Mouse (Mus musculus) kidney, adult 2 months (tissue): ENCODE measurements around the gene Catip. TPM values are rescaled to one million over a fixed set of nuclear protein-coding genes. Genes with fewer than 3 reads are reported as not detected.
"Not testable (repeated sequence)": the region's sequence is repeated elsewhere in the genome, so short reads cannot be mapped to it uniquely, and the experiment has no call there.

ENCODE experiments used
- DNase-seq: peaks from one replicate; pipeline ENCODE4 v3.0.0; 2021
- H3K27ac ChIP-seq: fragments of 200-500 bp; 2 replicates; pipeline ENCODE4 v1.5.1; 2012; ENCODE audit warnings: low read depth, low read length, control low read depth, inconsistent platforms; ENCODE audit not compliant: insufficient read depth
- H3K27me3 ChIP-seq: fragments of 200-500 bp; replicated peaks from 2 replicates; pipeline ENCODE4 v1.6.1; 2012; ENCODE audit warnings: mild to moderate bottlenecking, moderate library complexity, low read length, inconsistent platforms; ENCODE audit not compliant: control insufficient read depth, insufficient read depth
- H3K36me3 ChIP-seq: fragments of 200-500 bp; 2 replicates; pipeline ENCODE4 v1.6.1; 2012; ENCODE audit warnings: mild to moderate bottlenecking, moderate library complexity, low read length, inconsistent platforms; ENCODE audit not compliant: control insufficient read depth, insufficient read depth
- H3K4me1 ChIP-seq: fragments of 200-500 bp; 2 replicates; pipeline ENCODE4 v1.6.1; 2011; ENCODE audit warnings: low read length; ENCODE audit not compliant: control insufficient read depth, insufficient read depth
- H3K4me3 ChIP-seq: fragments of 200-500 bp; 2 replicates; pipeline ENCODE4 v1.5.1; 2011; ENCODE audit warnings: mild to moderate bottlenecking, low read depth, low read length, control low read depth; ENCODE audit not compliant: insufficient read depth
- CTCF ChIP-seq: fragments of 200-500 bp; conservative IDR thresholded peaks from 2 replicates; pipeline ENCODE4 v1.5.1; 2011; ENCODE audit warnings: low read depth, mild to moderate bottlenecking, control low read depth, low read length, moderate library complexity, mixed read lengths; ENCODE audit not compliant: insufficient read depth, insufficient read length
- POLR2A ChIP-seq: fragments of 200-500 bp; IDR thresholded peaks from one replicate; pipeline ENCODE4 v1.6.1; 2011; ENCODE audit warnings: low read depth, low read length, control low read depth
- WGBS: fragments of 180-500 bp; shearing (Covaris S2); methylation state at CpG from one replicate; pipeline ENCODE4 v1.1.7; 2018; 5-methylcytosine and 5-hydroxymethylcytosine counted together
- polyA plus RNA-seq: library from polyadenylated mRNA; depleted of rRNA; stranded (reverse); fragments of >200 nt; gene quantifications from 2 replicates; pipeline ENCODE4 v1.2.3, GENCODE M21; 2012; rRNA removed

Gene Catip
- polyA plus RNA-seq, result 0.33 and 0.43 TPM in 2 replicates

DNA sequence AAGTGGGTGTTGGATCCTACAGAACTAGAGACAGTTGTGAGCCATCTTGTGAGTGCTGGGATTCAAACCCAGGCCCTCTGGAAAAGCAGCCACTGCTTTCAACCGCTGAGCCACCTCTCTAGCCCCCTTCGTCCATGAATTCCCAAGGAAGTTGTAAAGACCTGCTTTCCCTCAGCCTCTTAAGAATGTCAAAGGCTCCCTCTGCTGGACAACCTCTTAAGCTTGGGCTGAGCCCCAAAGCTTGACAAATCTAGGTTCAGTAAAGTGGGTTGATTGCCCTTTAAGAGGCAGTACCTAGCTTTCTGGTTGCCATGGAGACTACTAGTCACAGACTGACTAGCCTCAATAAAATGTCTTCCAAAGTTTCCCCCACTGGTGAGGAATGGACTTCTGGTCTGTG lies at the start of gene Catip:
Gene Catip, plus strand, starts transcription at position 297 of the 400 bp plus-strand sequence.
- no peaks in the 10 kb centered on the region for H3K4me1 ChIP-seq
- no peak within 1 kb of the TSS for H3K4me3 ChIP-seq
- peak; percentile 86 for DNase-seq
- no peak for TF ChIP-seq POLR2A
- peak; percentile 82 for TF ChIP-seq CTCF
- no peak within 1 kb of the TSS for H3K27ac ChIP-seq
- no peaks in the 10 kb centered on the region for H3K27me3 ChIP-seq
- H3K36me3 ChIP-seq, result no peaks in the 10 kb centered on the region
- 3% methylated on average over 2 of the region's 2 CpGs for WGBS

GRCm38 (mm10) chr1:74313049-74313692 lies 48.7 kb upstream of the Catip start:
- peak; percentile 90 for DNase-seq
- no peak overlapping the region for H3K4me3 ChIP-seq
- no peak for TF ChIP-seq POLR2A
- peak; percentile 80 for TF ChIP-seq CTCF
- H3K4me1 ChIP-seq, result no peaks in the 10 kb centered on the region
- WGBS, result under 1% methylated on average over 3 of the region's 3 CpGs
- no peaks in the 10 kb centered on the region for H3K27me3 ChIP-seq
- H3K27ac ChIP-seq, result no peak overlapping the region
- no peaks in the 10 kb centered on the region for H3K36me3 ChIP-seq

GRCm38 (mm10) chr1:74314796-74315195 lies 47.1 kb upstream of the Catip start:
- H3K4me1 ChIP-seq, result no peaks in the 10 kb centered on the region
- 73% methylated on average over 3 of the region's 3 CpGs for WGBS
- H3K27ac ChIP-seq, result no peak overlapping the region
- no peak for DNase-seq
- no peak for TF ChIP-seq POLR2A
- no peak for TF ChIP-seq CTCF
- no peaks in the 10 kb centered on the region for H3K27me3 ChIP-seq
- no peaks in the 10 kb centered on the region for H3K36me3 ChIP-seq
- H3K4me3 ChIP-seq, result no peak overlapping the region

DNA sequence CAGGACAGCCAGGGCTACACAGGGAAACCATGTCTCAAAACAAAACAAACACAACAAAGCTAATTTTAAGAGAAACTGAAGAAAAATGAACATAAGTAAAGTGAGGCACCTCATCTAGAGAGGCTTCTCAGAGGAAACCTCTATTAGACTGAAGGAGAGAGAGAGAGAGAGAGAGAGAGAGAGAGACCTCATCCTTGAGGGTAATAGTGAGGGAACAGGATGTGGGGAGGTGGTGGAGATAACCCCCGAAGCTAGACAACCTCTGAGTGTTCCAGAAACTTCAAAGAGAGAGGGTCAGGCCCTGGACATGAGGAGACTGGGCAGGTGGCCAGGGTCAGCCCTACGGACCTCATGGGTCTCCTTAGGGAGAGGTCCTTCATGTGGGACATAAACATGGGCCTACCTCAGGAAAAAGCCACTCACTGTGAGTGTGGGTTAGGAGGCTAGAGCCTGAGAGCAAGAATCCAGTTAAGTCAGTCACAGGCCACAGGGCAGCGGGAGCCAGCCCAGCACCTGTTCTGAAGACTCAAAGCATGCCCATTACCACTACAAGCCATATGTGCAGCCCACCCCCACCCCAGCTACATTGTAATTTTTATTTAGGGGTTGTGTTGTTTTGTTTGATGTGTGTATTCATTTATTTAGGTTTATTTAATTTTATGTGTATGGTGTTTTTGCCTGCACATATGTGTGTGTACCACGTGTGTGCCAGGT lies 45.6 kb upstream of the Catip start:
- no peak overlapping the region for H3K27ac ChIP-seq
- no peak overlapping the region for H3K4me3 ChIP-seq
- no peaks in the 10 kb centered on the region for H3K36me3 ChIP-seq
- WGBS, result 77% methylated on average over 4 of the region's 4 CpGs
- TF ChIP-seq CTCF, result no peak
- TF ChIP-seq POLR2A, result no peak
- no peaks in the 10 kb centered on the region for H3K27me3 ChIP-seq
- no peak for DNase-seq
- H3K4me1 ChIP-seq, result no peaks in the 10 kb centered on the region

DNA sequence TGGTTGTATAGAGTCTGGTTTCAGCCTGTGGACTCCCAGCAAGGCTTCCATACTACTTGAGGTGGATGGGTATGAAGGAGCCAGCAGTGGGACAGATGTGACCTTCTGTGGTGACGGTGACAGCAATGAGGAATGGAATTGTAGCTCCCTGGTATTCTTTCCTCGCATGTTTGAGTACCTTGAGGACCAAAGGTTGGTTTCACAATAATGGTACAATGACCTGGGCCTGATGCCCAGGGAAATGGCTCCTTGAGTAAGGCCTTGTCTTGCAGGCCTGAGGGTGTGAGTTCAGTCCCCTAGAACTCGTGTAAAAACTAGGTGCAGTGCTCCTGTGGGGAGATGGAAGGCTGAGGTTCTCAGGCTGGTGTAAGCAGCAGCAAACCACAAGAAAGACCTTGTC lies 43.2 kb upstream of the Catip start:
- DNase-seq, result peak; percentile 55

GRCm38 (mm10) chr1:74321396-74321795 lies 40.5 kb upstream of the Catip start:
- Histone ChIP-seq H3K4me3 (no peak overlapping the region), H3K27me3 (no peaks in the 10 kb centered on the region), H3K36me3 (no peaks in the 10 kb centered on the region), H3K4me1 (no peaks in the 10 kb centered on the region), H3K27ac (no peak overlapping the region)
- no peak for TF ChIP-seq CTCF
- no peak for TF ChIP-seq POLR2A
- no peak for DNase-seq
- WGBS, result 81% methylated on average over 3 of the region's 3 CpGs

More for the DNA sequence above, 43.2 kb upstream of the Catip start:
- no peak for TF ChIP-seq POLR2A
- TF ChIP-seq CTCF, result no peak
- Histone ChIP-seq H3K4me1 (no peaks in the 10 kb centered on the region), H3K4me3 (no peak overlapping the region), H3K27me3 (no peaks in the 10 kb centered on the region), H3K27ac (no peak overlapping the region), H3K36me3 (no peaks in the 10 kb centered on the region)
- WGBS, result 70% methylated on average over 3 of the region's 3 CpGs

GRCm38 (mm10) chr1:74326916-74327315 lies 35.0 kb upstream of the Catip start:
- peaks cover 14% of the 10 kb centered on the region for H3K4me1 ChIP-seq
- H3K27ac ChIP-seq, H3K27me3 ChIP-seq, DNase-seq, H3K4me3 ChIP-seq, H3K36me3 ChIP-seq: not testable (repeated sequence)
- WGBS, result 94% methylated on average over 2 of the region's 2 CpGs
- 0 out of 2 replicates have a peak, but pooled peaks have one; percentile 8 for TF ChIP-seq CTCF
